Comparison of ENCODE assay signal across 8 mouse cellular contexts in genomic region chr16:91597672-91598010, GRCm38 (mm10). TPM values are rescaled to one million over a fixed set of nuclear protein-coding genes. Genes with fewer than 3 reads are reported as not detected.
DNase-seq lines count a peak whose midpoint lies in the region; ATAC-seq lines count a peak whose summit lies in the region.

Gene Tmem50b (minus strand): TSS chr16:91597800.

- peak; percentile 100 for ATAC-seq in heart, embryonic 13.5 days (ENCODE audit: extremely low read depth, insufficient number of reproducible peaks, low FRiP score, low TSS enrichment)
- peak; percentile 98 for ATAC-seq in liver, embryonic 12.5 days
- ATAC-seq in stomach, embryonic 15.5 days (ENCODE audit: insufficient read depth, low FRiP score, low read depth) = peak; percentile 99

- H3K9me3 ChIP-seq in heart, embryonic 13.5 days = no peaks in the 10 kb centered on the region
- H3K9me3 ChIP-seq in liver, embryonic 12.5 days (replicated peaks) = no peaks in the 10 kb centered on the region
- H3K9me3 ChIP-seq in stomach, embryonic 15.5 days = no peaks in the 10 kb centered on the region

- peaks cover 20% of the 10 kb centered on the region; the same call in 1 of the 2 replicates for H3K27me3 ChIP-seq in heart, embryonic 13.5 days (replicated peaks)
- peaks cover 51% of the 10 kb centered on the region for H3K27me3 ChIP-seq in liver, embryonic 12.5 days (replicated peaks)
- no peaks in the 10 kb centered on the region for H3K27me3 ChIP-seq in stomach, embryonic 15.5 days (replicated peaks)

- H3K27ac ChIP-seq in brown adipose tissue, adult 24 weeks (replicated peaks; ENCODE audit: low read depth, low read length) = 0 out of 2 replicates have a peak within 1 kb of the TSS, but pooled peaks have one; percentile 28
- H3K27ac ChIP-seq in heart, embryonic 13.5 days (replicated peaks) = peak within 1 kb of the TSS; percentile 63
- H3K27ac ChIP-seq in liver, embryonic 12.5 days = peak within 1 kb of the TSS; percentile 32; the same call in 1 of the 2 replicates
- 0 out of 2 replicates have a peak within 1 kb of the TSS, but pooled peaks have one; percentile 18 for H3K27ac ChIP-seq in stomach, embryonic 15.5 days

- no peaks in the 10 kb centered on the region for H3K36me3 ChIP-seq in heart, embryonic 13.5 days
- H3K36me3 ChIP-seq in liver, embryonic 12.5 days = no peaks in the 10 kb centered on the region
- H3K36me3 ChIP-seq in stomach, embryonic 15.5 days = no peaks in the 10 kb centered on the region

- under 1% methylated on average over 33 of the region's 34 CpGs for WGBS in heart, embryonic 13.5 days
- under 1% methylated on average over 34 of the region's 34 CpGs for WGBS in liver, embryonic 12.5 days (ENCODE audit: insufficient replicate concordance)
- whole genome bisulfite sequencing in stomach, embryonic 15.5 days = 1% methylated on average over 34 of the region's 34 CpGs

- peak within 1 kb of the TSS; percentile 84 for H3K4me3 ChIP-seq in brown adipose tissue, adult 24 weeks (ENCODE audit: insufficient read depth, low read depth, low read length)
- peak within 1 kb of the TSS; percentile 84 for H3K4me3 ChIP-seq in heart, embryonic 13.5 days
- H3K4me3 ChIP-seq in liver, embryonic 12.5 days = peak within 1 kb of the TSS; percentile 76
- H3K4me3 ChIP-seq in stomach, embryonic 15.5 days (replicated peaks) = peak within 1 kb of the TSS; percentile 80

- peak within 1 kb of the TSS; percentile 87 for H3K4me2 ChIP-seq in heart, embryonic 13.5 days
- peak within 1 kb of the TSS; percentile 100 for H3K4me2 ChIP-seq in liver, embryonic 12.5 days
- H3K4me2 ChIP-seq in stomach, embryonic 15.5 days = peak within 1 kb of the TSS; percentile 88

- H3K4me1 ChIP-seq in brown adipose tissue, adult 24 weeks (ENCODE audit: control insufficient read depth, insufficient read depth, insufficient read length, low read length) = no peaks in the 10 kb centered on the region
- peaks cover 13% of the 10 kb centered on the region for H3K4me1 ChIP-seq in heart, embryonic 13.5 days
- peaks cover 31% of the 10 kb centered on the region for H3K4me1 ChIP-seq in liver, embryonic 12.5 days
- no peaks in the 10 kb centered on the region for H3K4me1 ChIP-seq in stomach, embryonic 15.5 days

- DNase-seq in CD4-positive, CD25-positive, alpha-beta regulatory T cell, adult 2 months (ENCODE audit: low read depth, low spot score) = peak; percentile 99
- peak; percentile 56 for DNase-seq in fat pad, adult 2 months (ENCODE audit: extremely low read depth, low read depth, low spot score)
- peak; percentile 100 for DNase-seq in kidney, postnatal 10 days
- peak; percentile 96 to 99 for DNase-seq in natural killer cell, adult 2 months (ENCODE audit: low spot score in 2 of 2)

- H3K9ac ChIP-seq in heart, embryonic 13.5 days = peak within 1 kb of the TSS; percentile 88
- H3K9ac ChIP-seq in liver, embryonic 12.5 days = peak within 1 kb of the TSS; percentile 79
- peak within 1 kb of the TSS; percentile 50 for H3K9ac ChIP-seq in stomach, embryonic 15.5 days

RNA-seq across cellular contexts. Expression of gene Tmem50b, which starts in this region (rescaled TPM):
- 71.4 and 79.6 TPM in 2 replicates for polyA plus RNA-seq in brown adipose tissue, adult 24 weeks (2012; ENCODE audit: insufficient read depth, insufficient read length, missing spikeins)
- polyA plus RNA-seq in heart, embryonic 13.5 days (2015; fragmentation: Nextera tagmentation; extraction: Ambion mirVana) = 45.9 and 56.5 TPM in 2 replicates
- 6.7 and 6.8 TPM in 2 replicates for polyA plus RNA-seq in liver, embryonic 12.5 days (2016; fragmentation: Nextera tagmentation; extraction: Ambion mirVana)
- 40.6 and 46.7 TPM in 2 replicates for polyA plus RNA-seq in stomach, embryonic 15.5 days (2015; fragmentation: Nextera tagmentation; extraction: Ambion mirVana)

Comparison
In these comparisons a context has a peak if more than half of its experiments do, and no peak if none do; other contexts are left out.
1. Peak in every context shown above with its lines: DNase-seq, ATAC-seq, H3K4me3 ChIP-seq and H3K27ac ChIP-seq.